Mouse (Mus musculus) stomach, postnatal 0 days (tissue): Measurements from ENCODE around the gene Chp2. TPM values are rescaled to one million over a fixed set of nuclear protein-coding genes. Genes with fewer than 3 reads are reported as not detected.

Source experiments
- ATAC-seq: fragments of 200-750 bp; cut with Nextera tagmentation; 2 replicates; pipeline ENCODE4 v1.8.0; 2017; ENCODE audit not compliant: low FRiP score, low TSS enrichment
- DNase-seq: peaks from one replicate; pipeline ENCODE4 v3.0.0-alpha.2; 2016; ENCODE audit warnings: low spot score
- H3K27ac ChIP-seq: fragments of 300-500 bp; sonication (generic); replicated peaks from 2 replicates; pipeline ENCODE4 v1.5.1; 2014; ENCODE audit warnings: mild to moderate bottlenecking, control low read depth
- H3K27me3 ChIP-seq: fragments of 300-500 bp; sonication (generic); 2 replicates; pipeline ENCODE4 v1.6.1; 2014; ENCODE audit warnings: low read length; ENCODE audit not compliant: control insufficient read depth, insufficient read depth
- H3K36me3 ChIP-seq: fragments of 300-500 bp; sonication (generic); 2 replicates; pipeline ENCODE4 v1.6.1; 2014; ENCODE audit warnings: low read length, mixed read lengths; ENCODE audit not compliant: control insufficient read depth, insufficient read depth
- H3K4me1 ChIP-seq: fragments of 300-500 bp; sonication (generic); replicated peaks from 2 replicates; pipeline ENCODE4 v1.6.1; 2014; ENCODE audit warnings: antibody characterized with exemption; ENCODE audit not compliant: control insufficient read depth, insufficient read depth
- H3K4me2 ChIP-seq: fragments of 300-500 bp; sonication (generic); replicated peaks from 2 replicates; pipeline ENCODE4 v1.6.1; 2014; ENCODE audit warnings: low read depth, mild to moderate bottlenecking, control low read depth, moderate library complexity
- H3K4me3 ChIP-seq: fragments of 300-500 bp; sonication (generic); 2 replicates; pipeline ENCODE4 v1.5.1; 2014; ENCODE audit warnings: low read depth, low read length, control low read depth
- H3K9ac ChIP-seq: fragments of 300-500 bp; sonication (generic); 2 replicates; pipeline ENCODE4 v1.6.1; 2014; ENCODE audit warnings: mild to moderate bottlenecking, low read length, control low read depth, mixed read lengths
- H3K9me3 ChIP-seq: fragments of 300-500 bp; sonication (generic); 2 replicates; pipeline ENCODE4 v1.6.1; 2016; ENCODE audit warnings: low read length; ENCODE audit not compliant: control insufficient read depth
- CTCF ChIP-seq: IDR thresholded peaks from 2 replicates; pipeline ENCODE4 v1.5.1; 2016; ENCODE audit warnings: antibody characterized with exemption, low read depth, mild to moderate bottlenecking, moderate library complexity
- EP300 ChIP-seq: optimal IDR thresholded peaks from 2 replicates; pipeline ENCODE3; 2016; ENCODE audit warnings: antibody characterized with exemption
- WGBS: fragments of 180-500 bp; shearing (Covaris S2); extraction: QIAGEN DNeasy Blood & Tissue Kit; methylation state at CpG from one replicate; pipeline ENCODE4 v1.1.7; 2014; 5-methylcytosine and 5-hydroxymethylcytosine counted together
- polyA plus RNA-seq: library from polyadenylated mRNA; unstranded; fragments of >200 nt; fragmentation: Nextera tagmentation; extraction: Ambion mirVana; gene quantifications from 2 replicates; pipeline ENCODE4 v1.2.1, GENCODE M21; 2015

Gene Chp2
- polyA plus RNA-seq, 1 experiment from 2014 or later = 1.7 TPM

GRCm38 (mm10) chr7:122203936-122204335, 15.4 kb upstream of the Chp2 start:
- no peaks in the 10 kb centered on the region for H3K27me3 ChIP-seq
- H3K9me3 ChIP-seq = no peaks in the 10 kb centered on the region
- 0 out of 2 replicates have a peak, but pooled peaks cover 2% of the 10 kb centered on the region for H3K4me1 ChIP-seq
- ATAC-seq (peak; percentile 54; the same call in 1 of the 2 replicates), DNase-seq (no peak)
- H3K36me3 ChIP-seq = no peaks in the 10 kb centered on the region
- no peak overlapping the region for H3K4me2 ChIP-seq
- H3K27ac ChIP-seq = no peak overlapping the region
- H3K9ac ChIP-seq = no peak overlapping the region
- WGBS = 25% methylated on average over 2 of the region's 2 CpGs
- no peak overlapping the region for H3K4me3 ChIP-seq
- TF ChIP-seq EP300 (no peak), CTCF (no peak)

GRCm38 (mm10) chr7:122206121-122206520, 13.2 kb upstream of the Chp2 start:
- Histone ChIP-seq H3K9me3 (no peaks in the 10 kb centered on the region), H3K36me3 (no peaks in the 10 kb centered on the region), H3K27ac (no peak overlapping the region), H3K4me1 (0 out of 2 replicates have a peak, but pooled peaks cover 2% of the 10 kb centered on the region), H3K4me3 (no peak overlapping the region), H3K4me2 (no peak overlapping the region), H3K27me3 (no peaks in the 10 kb centered on the region), H3K9ac (no peak overlapping the region)
- no peak for DNase-seq
- ATAC-seq = no peak
- no peak for TF ChIP-seq EP300
- TF ChIP-seq CTCF = no peak
- 73% methylated on average over 2 of the region's 2 CpGs for WGBS

GRCm38 (mm10) chr7:122208276-122209021, 10.8 kb upstream of the Chp2 start:
- 0 out of 2 replicates have a peak, but pooled peaks have one; percentile 18 for ATAC-seq
- no peak for DNase-seq
- Histone ChIP-seq H3K27me3 (no peaks in the 10 kb centered on the region), H3K36me3 (no peaks in the 10 kb centered on the region), H3K9ac (no peak overlapping the region), H3K27ac (no peak overlapping the region), H3K9me3 (no peaks in the 10 kb centered on the region), H3K4me3 (no peak overlapping the region), H3K4me2 (no peak overlapping the region), H3K4me1 (0 out of 2 replicates have a peak, but pooled peaks cover 2% of the 10 kb centered on the region)
- no peak for TF ChIP-seq EP300
- no peak for TF ChIP-seq CTCF
- 28% methylated on average over 7 of the region's 7 CpGs for WGBS

- H3K36me3 ChIP-seq = no peaks in the 10 kb centered on the region
- no peak overlapping the region for H3K27ac ChIP-seq
- ATAC-seq (no peak), DNase-seq (no peak)
- H3K9me3 ChIP-seq = no peaks in the 10 kb centered on the region
- 62% methylated on average over 7 of the region's 7 CpGs for WGBS
- H3K27me3 ChIP-seq = no peaks in the 10 kb centered on the region
- TF ChIP-seq EP300 = no peak
- no peak for TF ChIP-seq CTCF
- no peak overlapping the region for H3K4me2 ChIP-seq
- H3K9ac ChIP-seq = no peak overlapping the region
- no peaks in the 10 kb centered on the region for H3K4me1 ChIP-seq
- no peak overlapping the region for H3K4me3 ChIP-seq
Measured at GRCm38 (mm10) chr7:122226020-122226742, 6.9 kb downstream of the Chp2 start.

- no peaks in the 10 kb centered on the region for H3K36me3 ChIP-seq
- H3K4me3 ChIP-seq = no peak overlapping the region
- no peak overlapping the region for H3K9ac ChIP-seq
- 79% methylated on average over 4 of the region's 4 CpGs for WGBS
- H3K27me3 ChIP-seq = no peaks in the 10 kb centered on the region
- no peak for DNase-seq
- no peak overlapping the region for H3K4me2 ChIP-seq
- H3K27ac ChIP-seq = no peak overlapping the region
- TF ChIP-seq CTCF (no peak), EP300 (no peak)
- no peaks in the 10 kb centered on the region for H3K9me3 ChIP-seq
- ATAC-seq = no peak
- H3K4me1 ChIP-seq = no peaks in the 10 kb centered on the region
Measured at GRCm38 (mm10) chr7:122226744-122227143, 7.4 kb downstream of the Chp2 start.

GRCm38 (mm10) chr7:122229306-122229705, 10.0 kb downstream of the Chp2 start:
- TF ChIP-seq CTCF = no peak
- no peak for TF ChIP-seq EP300
- Histone ChIP-seq H3K4me2 (no peak overlapping the region), H3K9me3 (no peaks in the 10 kb centered on the region), H3K9ac (no peak overlapping the region), H3K27ac (no peak overlapping the region), H3K4me3 (no peak overlapping the region), H3K4me1 (no peaks in the 10 kb centered on the region), H3K36me3 (no peaks in the 10 kb centered on the region), H3K27me3 (no peaks in the 10 kb centered on the region)
- ATAC-seq (no peak), DNase-seq (no peak)
- WGBS = 43% methylated on average over 3 of the region's 3 CpGs
